Mouse (Mus musculus): ENCODE results near the gene Dgkz. TPM values are rescaled to one million over a fixed set of nuclear protein-coding genes. Genes with fewer than 3 reads are reported as not detected.

Gene Dgkz
- polyA plus RNA-seq, 1 experiment from 2014 or later: 26.7 TPM

GRCm38 (mm10) chr2:91958701-91959457 lies 16.8 kb downstream of the Dgkz start:
- WGBS: 54% methylated on average over 10 of the region's 10 CpGs
- Histone ChIP-seq H3K4me2 (ENCODE audit: low read length) (no peak overlapping the region), H3K27me3 (replicated peaks; ENCODE audit: control insufficient read depth, insufficient read depth, low read length) (no peaks in the 10 kb centered on the region), H3K9ac (ENCODE audit: low read length) (no peak overlapping the region), H3K4me3 (ENCODE audit: low read depth, low read length) (no peak overlapping the region), H3K27ac (ENCODE audit: low read depth, low read length) (no peak overlapping the region), H3K36me3 (ENCODE audit: control insufficient read depth, insufficient read depth, low read length) (no peaks in the 10 kb centered on the region), H3K9me3 (replicated peaks; ENCODE audit: control insufficient read depth, low read length) (no peaks in the 10 kb centered on the region), H3K4me1 (ENCODE audit: control insufficient read depth, insufficient read depth, low read length) (peaks cover 16% of the 10 kb centered on the region)
- ATAC-seq: no peak
- peak; percentile 61 for DNase-seq (ENCODE audit: low spot score)

GRCm38 (mm10) chr2:91958049-91958448 lies 17.6 kb downstream of the Dgkz start:
- H3K4me2 ChIP-seq (ENCODE audit: low read length): no peak overlapping the region
- H3K4me3 ChIP-seq (ENCODE audit: low read depth, low read length): no peak overlapping the region
- H3K36me3 ChIP-seq (ENCODE audit: control insufficient read depth, insufficient read depth, low read length): no peaks in the 10 kb centered on the region
- peaks cover 16% of the 10 kb centered on the region for H3K4me1 ChIP-seq (ENCODE audit: control insufficient read depth, insufficient read depth, low read length)
- H3K9ac ChIP-seq (ENCODE audit: low read length): no peak overlapping the region
- DNase-seq (ENCODE audit: low spot score): no peak
- no peak overlapping the region for H3K27ac ChIP-seq (ENCODE audit: low read depth, low read length)
- H3K9me3 ChIP-seq (replicated peaks; ENCODE audit: control insufficient read depth, low read length): no peaks in the 10 kb centered on the region
- no peak for ATAC-seq
- WGBS: 77% methylated on average over 8 of the region's 8 CpGs
- no peaks in the 10 kb centered on the region for H3K27me3 ChIP-seq (replicated peaks; ENCODE audit: control insufficient read depth, insufficient read depth, low read length)

GRCm38 (mm10) chr2:91957096-91957495 lies 18.6 kb downstream of the Dgkz start:
- Histone ChIP-seq H3K4me3 (ENCODE audit: low read depth, low read length) (no peak overlapping the region), H3K27ac (ENCODE audit: low read depth, low read length) (peak overlapping the region; percentile 86), H3K9ac (ENCODE audit: low read length) (no peak overlapping the region), H3K36me3 (ENCODE audit: control insufficient read depth, insufficient read depth, low read length) (no peaks in the 10 kb centered on the region), H3K4me1 (ENCODE audit: control insufficient read depth, insufficient read depth, low read length) (peaks cover 15% of the 10 kb centered on the region), H3K27me3 (replicated peaks; ENCODE audit: control insufficient read depth, insufficient read depth, low read length) (no peaks in the 10 kb centered on the region), H3K9me3 (replicated peaks; ENCODE audit: control insufficient read depth, low read length) (no peaks in the 10 kb centered on the region), H3K4me2 (ENCODE audit: low read length) (peak overlapping the region; percentile 21; the same call in 1 of the 2 replicates)
- 19% methylated on average over 4 of the region's 4 CpGs for WGBS
- DNase-seq (ENCODE audit: low spot score) (peak; percentile 80), ATAC-seq (peak; percentile 87)

- Histone ChIP-seq H3K4me3 (ENCODE audit: low read depth, low read length) (no peak overlapping the region), H3K9ac (ENCODE audit: low read length) (no peak overlapping the region), H3K27ac (ENCODE audit: low read depth, low read length) (no peak overlapping the region), H3K4me1 (ENCODE audit: control insufficient read depth, insufficient read depth, low read length) (peaks cover 12% of the 10 kb centered on the region), H3K27me3 (replicated peaks; ENCODE audit: control insufficient read depth, insufficient read depth, low read length) (no peaks in the 10 kb centered on the region), H3K9me3 (replicated peaks; ENCODE audit: control insufficient read depth, low read length) (no peaks in the 10 kb centered on the region), H3K36me3 (ENCODE audit: control insufficient read depth, insufficient read depth, low read length) (no peaks in the 10 kb centered on the region), H3K4me2 (ENCODE audit: low read length) (no peak overlapping the region)
- no peak for ATAC-seq
- DNase-seq (ENCODE audit: low spot score): no peak
- 93% methylated on average over 6 of the region's 6 CpGs for WGBS
Observed at GRCm38 (mm10) chr2:91955875-91956274, 19.8 kb downstream of the Dgkz start.

GRCm38 (mm10) chr2:91955121-91955591 lies 20.5 kb downstream of the Dgkz start:
- H3K4me1 ChIP-seq (ENCODE audit: control insufficient read depth, insufficient read depth, low read length): peaks cover 19% of the 10 kb centered on the region
- ATAC-seq (no peak), DNase-seq (ENCODE audit: low spot score) (peak; percentile 33)
- H3K27me3 ChIP-seq (replicated peaks; ENCODE audit: control insufficient read depth, insufficient read depth, low read length): no peaks in the 10 kb centered on the region
- H3K4me2 ChIP-seq (ENCODE audit: low read length): no peak overlapping the region
- H3K4me3 ChIP-seq (ENCODE audit: low read depth, low read length): no peak overlapping the region
- no peaks in the 10 kb centered on the region for H3K9me3 ChIP-seq (replicated peaks; ENCODE audit: control insufficient read depth, low read length)
- no peak overlapping the region for H3K9ac ChIP-seq (ENCODE audit: low read length)
- no peak overlapping the region for H3K27ac ChIP-seq (ENCODE audit: low read depth, low read length)
- no peaks in the 10 kb centered on the region for H3K36me3 ChIP-seq (ENCODE audit: control insufficient read depth, insufficient read depth, low read length)
- WGBS: 70% methylated on average over 4 of the region's 4 CpGs

- peaks cover 33% of the 10 kb centered on the region for H3K4me1 ChIP-seq (ENCODE audit: control insufficient read depth, insufficient read depth, low read length)
- ATAC-seq: no peak
- WGBS: 32% methylated on average over 5 of the region's 5 CpGs
- H3K36me3 ChIP-seq (ENCODE audit: control insufficient read depth, insufficient read depth, low read length): no peaks in the 10 kb centered on the region
- H3K9ac ChIP-seq (ENCODE audit: low read length): no peak overlapping the region
- H3K4me3 ChIP-seq (ENCODE audit: low read depth, low read length): no peak overlapping the region
- no peak overlapping the region for H3K4me2 ChIP-seq (ENCODE audit: low read length)
- no peak overlapping the region for H3K27ac ChIP-seq (ENCODE audit: low read depth, low read length)
- no peaks in the 10 kb centered on the region for H3K9me3 ChIP-seq (replicated peaks; ENCODE audit: control insufficient read depth, low read length)
- H3K27me3 ChIP-seq (replicated peaks; ENCODE audit: control insufficient read depth, insufficient read depth, low read length): no peaks in the 10 kb centered on the region
- no peak for DNase-seq (ENCODE audit: low spot score)
Observed at GRCm38 (mm10) chr2:91953825-91954224, 21.8 kb downstream of the Dgkz start.

GRCm38 (mm10) chr2:91950275-91951085 lies 25.2 kb downstream of the Dgkz start:
- Histone ChIP-seq H3K27me3 (replicated peaks; ENCODE audit: control insufficient read depth, insufficient read depth, low read length) (no peaks in the 10 kb centered on the region), H3K4me1 (ENCODE audit: control insufficient read depth, insufficient read depth, low read length) (peaks cover 31% of the 10 kb centered on the region), H3K4me2 (ENCODE audit: low read length) (peak overlapping the region; percentile 32), H3K4me3 (ENCODE audit: low read depth, low read length) (no peak overlapping the region), H3K36me3 (ENCODE audit: control insufficient read depth, insufficient read depth, low read length) (no peaks in the 10 kb centered on the region), H3K9ac (ENCODE audit: low read length) (peak overlapping the region; percentile 35), H3K27ac (ENCODE audit: low read depth, low read length) (peak overlapping the region; percentile 84), H3K9me3 (replicated peaks; ENCODE audit: control insufficient read depth, low read length) (no peaks in the 10 kb centered on the region)
- ATAC-seq: peak; percentile 70
- DNase-seq (ENCODE audit: low spot score): peak; percentile 78
- 13% methylated on average over 15 of the region's 15 CpGs for WGBS

GRCm38 (mm10) chr2:91949411-91950274 lies 26.0 kb downstream of the Dgkz start:
- peak overlapping the region; percentile 32 for H3K4me2 ChIP-seq (ENCODE audit: low read length)
- peak overlapping the region; percentile 84 for H3K27ac ChIP-seq (ENCODE audit: low read depth, low read length)
- peak; percentile 61 for DNase-seq (ENCODE audit: low spot score)
- WGBS: 60% methylated on average over 17 of the region's 17 CpGs
- no peak overlapping the region for H3K4me3 ChIP-seq (ENCODE audit: low read depth, low read length)
- H3K4me1 ChIP-seq (ENCODE audit: control insufficient read depth, insufficient read depth, low read length): peaks cover 31% of the 10 kb centered on the region
- H3K27me3 ChIP-seq (replicated peaks; ENCODE audit: control insufficient read depth, insufficient read depth, low read length): no peaks in the 10 kb centered on the region
- no peaks in the 10 kb centered on the region for H3K9me3 ChIP-seq (replicated peaks; ENCODE audit: control insufficient read depth, low read length)
- peak overlapping the region; percentile 35 for H3K9ac ChIP-seq (ENCODE audit: low read length)
- peak; percentile 27 for ATAC-seq
- no peaks in the 10 kb centered on the region for H3K36me3 ChIP-seq (ENCODE audit: control insufficient read depth, insufficient read depth, low read length)

Data from forebrain, embryonic 14.5 days (tissue).